Mouse (Mus musculus): ENCODE measurements around the gene Ift81. TPM values are rescaled to one million over a fixed set of nuclear protein-coding genes. Genes with fewer than 3 reads are reported as not detected.

Gene Ift81
- polyA plus RNA-seq, 1 experiment = 5.6 TPM

DNA sequence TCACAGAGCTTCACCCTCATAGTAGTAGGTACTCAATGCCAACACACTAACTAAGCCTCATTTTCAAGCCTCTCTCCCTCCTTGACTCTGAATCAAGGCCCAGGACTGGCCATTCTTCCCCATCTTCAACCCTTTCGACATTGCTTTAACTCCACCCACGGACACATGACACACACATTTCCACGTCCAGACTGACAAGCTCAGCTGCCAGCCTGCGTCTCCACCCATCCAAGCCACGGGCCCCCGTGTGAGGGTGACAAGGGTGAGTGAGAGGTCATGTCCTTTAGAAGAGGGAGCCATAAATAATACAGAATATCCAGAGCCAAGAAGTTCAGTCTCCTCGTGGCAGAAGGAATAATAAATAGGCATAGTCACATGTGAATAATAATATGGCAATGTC lies 104.7 kb downstream of the Ift81 start:
- TF ChIP-seq MAX (IDR thresholded peaks at IDR 0.05; ENCODE audit: low read depth) = no peak
- TF ChIP-seq MYOD1 (IDR thresholded peaks at IDR 0.05; ENCODE audit: control insufficient read depth in 1 of 3, insufficient read length in 2 of 3, low read depth in 2 of 3) = peak; percentile 75 to 99 (median 93)
- TF ChIP-seq MYOG (IDR thresholded peaks at IDR 0.05; ENCODE audit: control insufficient read depth in 1 of 3, insufficient read depth in 1 of 3, insufficient read length in 2 of 3, low read depth in 2 of 3) = peak in 2 of 3 experiments; percentile 19 to 71
- TF ChIP-seq REST (IDR thresholded peaks at IDR 0.05; ENCODE audit: insufficient read depth, insufficient read length) = no peak
- TF ChIP-seq TCF3 (IDR thresholded peaks at IDR 0.05; ENCODE audit: insufficient read length, low read depth) = peak; percentile 44
- no peak overlapping the region for H3K4me3 ChIP-seq
- H3K79me2 ChIP-seq (ENCODE audit: control insufficient read depth, insufficient read depth) = no peaks in the 10 kb centered on the region
- H3ac ChIP-seq (ENCODE audit: control insufficient read depth, insufficient read length) = no peak overlapping the region
- peak overlapping the region; percentile 24 for H3K4me2 ChIP-seq (ENCODE audit: low read depth)
- H3K27me3 ChIP-seq (ENCODE audit: control insufficient read depth, insufficient read depth, insufficient read length) = no peaks in the 10 kb centered on the region
- no peaks in the 10 kb centered on the region for H3K36me3 ChIP-seq (ENCODE audit: control insufficient read depth, insufficient read depth)

DNA sequence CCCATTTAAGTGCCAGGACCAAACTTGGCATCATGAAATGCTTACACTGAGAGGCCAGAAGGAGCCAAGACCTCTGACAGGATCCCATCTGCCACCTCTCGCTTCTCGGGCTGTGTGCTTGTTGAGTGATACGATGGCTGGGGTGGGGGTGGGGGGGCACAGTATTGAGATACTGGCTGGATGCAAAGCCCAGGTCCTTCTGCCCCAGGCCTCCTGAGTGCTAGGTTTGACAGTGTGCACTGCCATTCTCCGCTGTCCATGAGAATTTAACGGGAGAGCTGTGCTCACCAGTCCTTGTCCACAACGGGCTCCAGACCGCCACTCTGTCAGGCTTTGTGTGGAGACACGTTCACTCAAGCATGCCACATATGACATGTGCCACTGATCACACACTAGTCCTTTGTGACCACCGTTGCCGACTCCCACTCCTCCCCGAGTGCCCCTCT lies 105.4 kb downstream of the Ift81 start:
- Histone ChIP-seq H3K79me2 (ENCODE audit: control insufficient read depth, insufficient read depth) (no peaks in the 10 kb centered on the region), H3ac (ENCODE audit: control insufficient read depth, insufficient read length) (no peak overlapping the region), H3K36me3 (ENCODE audit: control insufficient read depth, insufficient read depth) (no peaks in the 10 kb centered on the region), H3K27me3 (ENCODE audit: control insufficient read depth, insufficient read depth, insufficient read length) (no peaks in the 10 kb centered on the region), H3K4me2 (ENCODE audit: low read depth) (no peak overlapping the region), H3K4me3 (no peak overlapping the region)
- TF ChIP-seq REST (IDR thresholded peaks at IDR 0.05; ENCODE audit: insufficient read depth, insufficient read length) (no peak), E2F4 (IDR thresholded peaks at IDR 0.05; ENCODE audit: insufficient read depth) (no peak)

DNA sequence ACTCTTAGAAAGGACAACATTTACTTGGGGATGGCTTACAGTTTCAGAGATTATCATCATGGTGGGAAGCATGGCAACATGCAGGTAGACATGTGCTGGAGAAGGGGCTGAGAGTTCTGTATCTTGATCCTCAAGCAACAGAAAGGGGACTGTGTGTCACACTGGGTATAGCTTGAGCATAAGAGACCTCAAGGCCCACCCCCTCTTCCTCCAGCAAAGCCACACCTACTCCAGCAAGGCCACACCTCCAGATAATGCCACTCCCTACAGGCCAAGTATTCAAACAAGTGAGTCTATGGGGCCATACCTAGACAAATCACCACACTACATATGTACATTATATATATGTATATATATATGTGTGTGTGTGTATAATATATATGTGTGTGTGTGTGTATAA lies 106.9 kb downstream of the Ift81 start:
- Histone ChIP-seq H3K27me3 (ENCODE audit: control insufficient read depth, insufficient read depth, insufficient read length) (no peaks in the 10 kb centered on the region), H3K36me3 (ENCODE audit: control insufficient read depth, insufficient read depth) (no peaks in the 10 kb centered on the region), H3K4me3 (no peak overlapping the region), H3K4me2 (ENCODE audit: low read depth) (no peak overlapping the region), H3K79me2 (ENCODE audit: control insufficient read depth, insufficient read depth) (no peaks in the 10 kb centered on the region), H3ac (ENCODE audit: control insufficient read depth, insufficient read length) (no peak overlapping the region)
- TF ChIP-seq MAX (IDR thresholded peaks at IDR 0.05; ENCODE audit: low read depth) (no peak), TCF12 (IDR thresholded peaks at IDR 0.05; ENCODE audit: insufficient read depth, poor library complexity, severe bottlenecking) (no peak), MYOG (IDR thresholded peaks at IDR 0.05; ENCODE audit: control insufficient read depth in 1 of 3, insufficient read depth in 1 of 3, insufficient read length in 2 of 3, low read depth in 2 of 3) (no peak), POLR2A (IDR thresholded peaks at IDR 0.05; ENCODE audit: insufficient read length, low read depth) (no peak)

DNA sequence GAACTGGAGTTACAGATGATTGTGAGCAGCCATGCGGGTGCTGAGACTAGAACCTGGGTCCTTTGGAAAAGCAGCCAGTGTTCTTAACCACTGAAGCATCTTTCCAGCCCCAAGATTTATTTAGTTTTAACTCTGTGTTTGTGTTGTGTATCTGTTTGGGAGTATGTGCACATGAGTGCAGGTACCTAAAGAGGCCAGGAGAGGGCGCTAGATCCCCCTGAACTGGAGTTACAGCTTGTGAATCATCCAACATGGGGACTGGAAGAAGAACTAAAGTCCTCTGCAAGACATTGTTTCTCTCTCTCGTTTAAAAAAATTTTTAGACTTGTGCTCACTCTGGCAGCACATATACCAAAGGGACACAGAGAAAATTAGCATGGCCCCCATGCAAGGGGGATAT lies 107.9 kb downstream of the Ift81 start:
- H3K4me3 ChIP-seq = no peak overlapping the region
- H3K4me2 ChIP-seq (ENCODE audit: low read depth) = no peak overlapping the region
- no peaks in the 10 kb centered on the region for H3K27me3 ChIP-seq (ENCODE audit: control insufficient read depth, insufficient read depth, insufficient read length)
- TF ChIP-seq USF1 (IDR thresholded peaks at IDR 0.05; ENCODE audit: low read depth) (no peak), REST (IDR thresholded peaks at IDR 0.05; ENCODE audit: insufficient read depth, insufficient read length) (no peak)
- H3K36me3 ChIP-seq (ENCODE audit: control insufficient read depth, insufficient read depth) = no peaks in the 10 kb centered on the region
- no peaks in the 10 kb centered on the region for H3K79me2 ChIP-seq (ENCODE audit: control insufficient read depth, insufficient read depth)
- no peak overlapping the region for H3ac ChIP-seq (ENCODE audit: control insufficient read depth, insufficient read length)

DNA sequence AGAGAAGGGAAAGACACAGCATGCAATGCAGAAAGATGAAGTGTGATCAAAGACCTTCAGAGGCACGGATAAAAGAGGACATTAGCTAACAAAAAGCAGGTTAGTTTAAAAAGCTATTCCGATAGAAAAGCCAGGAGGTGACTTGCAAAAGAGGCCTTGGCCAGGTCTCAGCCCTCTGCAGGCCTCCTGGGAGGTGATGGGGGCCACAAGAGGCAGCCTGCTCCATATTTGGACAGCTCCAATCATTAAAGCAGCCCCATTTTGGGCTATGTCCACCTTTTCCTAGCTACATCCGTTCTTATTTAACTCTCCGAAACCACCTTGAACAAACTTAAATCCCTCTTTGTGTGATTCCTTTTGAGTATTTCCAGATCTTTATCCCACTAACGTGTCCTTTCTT lies 108.8 kb downstream of the Ift81 start:
- peaks cover 7% of the 10 kb centered on the region for H3K79me2 ChIP-seq (ENCODE audit: control insufficient read depth, insufficient read depth)
- TF ChIP-seq MYOD1 (IDR thresholded peaks at IDR 0.05; ENCODE audit: control insufficient read depth in 1 of 3, insufficient read length in 2 of 3, low read depth in 2 of 3) = no peak
- no peak for TF ChIP-seq TCF3 (IDR thresholded peaks at IDR 0.05; ENCODE audit: insufficient read length, low read depth)
- TF ChIP-seq E2F4 (IDR thresholded peaks at IDR 0.05; ENCODE audit: insufficient read depth) = no peak
- no peak for TF ChIP-seq CEBPB (IDR thresholded peaks at IDR 0.05; ENCODE audit: insufficient read depth, poor library complexity, severe bottlenecking)
- TF ChIP-seq TCF12 (IDR thresholded peaks at IDR 0.05; ENCODE audit: insufficient read depth, poor library complexity, severe bottlenecking) = no peak

DNA sequence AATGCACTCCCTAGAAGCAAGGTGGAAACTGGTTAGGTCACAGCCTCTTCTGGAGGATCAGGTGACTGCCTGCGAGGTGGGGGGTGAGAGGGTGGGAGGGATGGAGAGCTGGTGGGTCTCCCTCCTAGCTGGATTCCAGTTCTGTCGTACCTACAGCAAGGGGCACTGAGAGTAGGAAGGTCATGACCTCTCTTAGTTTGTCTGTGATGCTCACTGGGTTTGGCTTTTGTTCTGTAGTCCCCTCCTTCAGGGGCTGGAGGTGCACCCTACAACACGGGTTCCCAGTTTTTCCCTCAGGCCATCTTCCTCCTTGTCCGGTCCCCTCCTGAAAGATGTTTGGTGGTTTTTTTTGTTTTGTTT lies 110.6 kb downstream of the Ift81 start:
- no peak overlapping the region for H3ac ChIP-seq (ENCODE audit: control insufficient read depth, insufficient read length)
- no peak overlapping the region for H3K4me2 ChIP-seq (ENCODE audit: low read depth)
- TF ChIP-seq MYOG (IDR thresholded peaks at IDR 0.05; ENCODE audit: control insufficient read depth in 1 of 3, insufficient read depth in 1 of 3, insufficient read length in 2 of 3, low read depth in 2 of 3) = no peak
- no peak for TF ChIP-seq USF1 (IDR thresholded peaks at IDR 0.05; ENCODE audit: low read depth)
- TF ChIP-seq TCF3 (IDR thresholded peaks at IDR 0.05; ENCODE audit: insufficient read length, low read depth) = no peak
- no peak for TF ChIP-seq REST (IDR thresholded peaks at IDR 0.05; ENCODE audit: insufficient read depth, insufficient read length)
- no peak for TF ChIP-seq POLR2AphosphoS2 (IDR thresholded peaks at IDR 0.05; ENCODE audit: insufficient read length, low read depth)
- TF ChIP-seq MYOD1 (IDR thresholded peaks at IDR 0.05; ENCODE audit: control insufficient read depth in 1 of 3, insufficient read length in 2 of 3, low read depth in 2 of 3) = no peak
- no peak for TF ChIP-seq SRF (IDR thresholded peaks at IDR 0.05; ENCODE audit: control insufficient read depth, insufficient read length, low read depth)
- TF ChIP-seq CEBPB (IDR thresholded peaks at IDR 0.05; ENCODE audit: insufficient read depth, poor library complexity, severe bottlenecking) = no peak
- no peak for TF ChIP-seq POLR2A (IDR thresholded peaks at IDR 0.05; ENCODE audit: insufficient read length, low read depth)
- TF ChIP-seq MAX (IDR thresholded peaks at IDR 0.05; ENCODE audit: low read depth) = no peak
- no peak for TF ChIP-seq E2F4 (IDR thresholded peaks at IDR 0.05; ENCODE audit: insufficient read depth)
- TF ChIP-seq TCF12 (IDR thresholded peaks at IDR 0.05; ENCODE audit: insufficient read depth, poor library complexity, severe bottlenecking) = no peak
- peaks cover 25% of the 10 kb centered on the region for H3K79me2 ChIP-seq (ENCODE audit: control insufficient read depth, insufficient read depth)
- no peaks in the 10 kb centered on the region for H3K27me3 ChIP-seq (ENCODE audit: control insufficient read depth, insufficient read depth, insufficient read length)
- H3K4me3 ChIP-seq = peak overlapping the region; percentile 83
- H3K36me3 ChIP-seq (ENCODE audit: control insufficient read depth, insufficient read depth) = peaks cover 8% of the 10 kb centered on the region

More for the DNA sequence above, 108.8 kb downstream of the Ift81 start:
- Histone ChIP-seq H3K27me3 (ENCODE audit: control insufficient read depth, insufficient read depth, insufficient read length) (no peaks in the 10 kb centered on the region), H3K4me3 (no peak overlapping the region), H3ac (ENCODE audit: control insufficient read depth, insufficient read length) (no peak overlapping the region), H3K36me3 (ENCODE audit: control insufficient read depth, insufficient read depth) (no peaks in the 10 kb centered on the region), H3K4me2 (ENCODE audit: low read depth) (no peak overlapping the region)
